Mouse (Mus musculus) retina, embryonic 14.5 days (tissue): Measurements from ENCODE around the gene Mrgprf.

ENCODE experiments used
- DNase-seq: peaks from one replicate; pipeline ENCODE4 v3.0.0-alpha.2; 2015; ENCODE audit warnings: low spot score

The Mrgprf gene

GRCm38 (mm10) chr7:145335616-145336332 is 35.1 kb downstream of the Mrgprf start:
- DNase-seq: no peak

DNA sequence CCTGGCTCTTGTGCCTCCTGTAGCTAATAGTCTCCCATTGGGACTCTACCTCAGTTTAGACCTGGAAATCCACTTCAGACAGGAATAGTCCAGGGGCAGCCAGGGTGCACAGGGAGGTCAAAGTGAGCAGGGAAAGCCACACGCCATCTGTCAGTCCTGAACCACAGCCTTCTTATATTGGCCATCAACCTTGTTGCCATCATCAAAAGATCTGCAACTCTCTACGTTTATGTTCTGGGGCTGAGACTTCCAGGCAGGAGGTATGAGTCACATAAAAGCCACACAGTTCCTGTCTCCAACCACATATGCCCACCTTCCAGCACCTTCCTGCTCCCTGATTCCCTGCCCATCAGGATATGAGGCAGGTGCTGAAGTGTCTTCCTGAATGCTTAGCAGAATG is 37.3 kb downstream of the Mrgprf start:
- DNase-seq: no peak

GRCm38 (mm10) chr7:145340248-145340904 is 39.7 kb downstream of the Mrgprf start:
- no peak for DNase-seq
